Mouse (Mus musculus) liver (tissue): Measurements from ENCODE around the gene Ccz1.

Source experiments
- DNase-seq: peaks from one replicate; pipeline ENCODE4 v3.0.0-alpha.2; 2020; ENCODE audit warnings: mixed read lengths

The Ccz1 gene

DNA sequence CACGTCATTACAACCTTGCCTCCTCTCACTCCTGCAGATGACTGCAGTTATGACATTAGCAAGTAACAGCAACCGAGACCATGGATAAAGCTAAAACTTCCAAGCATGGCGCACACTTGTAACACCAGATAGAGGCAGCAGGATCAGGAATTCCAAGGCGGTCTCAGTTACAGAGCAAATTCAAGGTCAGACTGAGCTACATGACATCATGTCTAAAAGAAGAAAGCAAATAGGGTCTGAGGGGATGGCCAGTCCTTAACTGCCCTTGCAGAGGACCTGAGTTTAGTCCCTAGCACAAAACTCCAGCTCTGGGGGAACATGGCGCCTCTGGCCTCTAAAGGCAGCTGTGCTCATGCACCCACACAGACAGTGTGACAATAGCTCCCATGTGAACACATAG is 20.8 kb downstream of the Ccz1 start:
- no peak for DNase-seq

DNA sequence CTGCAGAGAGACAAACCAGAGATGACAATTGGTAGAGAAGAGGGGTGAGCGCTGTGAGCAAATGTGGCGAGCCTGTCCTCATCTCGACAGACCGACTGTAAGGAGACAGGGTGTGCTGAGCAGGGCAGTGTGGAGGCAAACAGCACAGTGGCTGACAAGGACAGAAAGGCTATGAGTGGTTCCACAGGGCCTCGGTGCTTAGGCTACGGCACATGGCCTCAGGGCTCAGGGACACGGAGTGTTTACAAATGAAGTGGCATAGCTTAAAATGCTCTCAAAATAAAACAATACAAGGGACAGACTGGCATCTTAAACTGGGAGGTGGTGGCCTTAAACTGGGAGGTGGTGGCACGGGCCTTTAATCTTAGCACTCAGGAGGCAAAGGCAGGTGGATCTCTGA is 21.4 kb downstream of the Ccz1 start:
- DNase-seq, result no peak

DNA sequence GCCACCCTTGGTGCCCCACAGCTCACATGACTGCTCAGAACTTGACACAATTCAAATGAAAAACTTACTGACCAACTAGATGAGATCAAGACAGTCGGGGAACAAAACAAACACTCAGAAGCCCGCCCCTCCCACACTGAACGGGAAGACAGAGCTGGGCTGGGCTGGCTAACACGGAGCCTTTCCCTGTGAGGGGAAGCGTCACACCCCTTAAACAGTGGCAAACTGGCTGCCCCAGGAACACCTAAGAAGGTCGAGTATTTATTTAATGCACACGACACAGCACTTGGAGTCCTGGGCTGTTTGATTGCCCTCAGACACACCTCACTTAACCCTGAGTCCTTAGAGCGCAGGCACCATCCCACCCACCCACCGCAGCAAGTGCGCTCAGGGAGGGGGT is 22.0 kb downstream of the Ccz1 start:
- DNase-seq, result no peak

DNA sequence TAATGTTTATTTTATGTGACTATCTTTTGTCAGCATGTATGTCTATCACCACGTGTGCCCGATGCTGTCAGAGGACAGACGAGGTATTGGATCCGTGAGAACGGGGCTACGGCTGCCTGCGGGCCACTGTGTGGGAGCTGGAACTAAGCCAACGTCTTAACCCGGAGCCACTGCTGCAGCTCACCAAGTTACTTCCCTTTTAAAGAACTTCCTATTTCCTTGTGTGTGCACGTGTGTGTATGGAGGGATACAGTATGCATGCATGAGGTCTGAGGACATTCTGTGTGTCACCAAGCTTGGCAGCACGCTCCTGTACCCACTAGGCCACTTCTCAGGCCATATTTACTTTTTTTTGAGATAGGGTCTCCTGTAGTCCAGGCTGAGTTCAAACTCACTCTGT is 24.6 kb downstream of the Ccz1 start:
- DNase-seq, result no peak

DNA sequence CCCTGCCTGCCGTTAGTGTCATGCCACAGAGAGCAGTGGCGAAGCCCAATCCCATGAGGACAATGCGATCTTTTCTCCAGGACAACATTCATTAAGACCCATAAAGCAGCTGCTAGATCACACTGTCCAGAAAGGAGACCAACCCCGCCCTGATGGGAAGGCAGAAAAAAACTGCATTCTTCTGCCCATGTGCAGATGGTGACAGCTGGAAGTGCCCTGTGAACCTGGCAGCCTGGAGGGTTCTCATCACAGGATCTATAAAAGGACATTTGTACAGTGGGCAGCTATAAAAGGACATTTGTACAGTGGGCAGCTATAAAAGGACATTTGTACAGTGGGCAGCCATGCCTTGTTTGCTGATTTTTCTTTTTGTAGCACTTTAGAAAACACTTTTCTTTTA is 25.6 kb downstream of the Ccz1 start:
- DNase-seq, result no peak

DNA sequence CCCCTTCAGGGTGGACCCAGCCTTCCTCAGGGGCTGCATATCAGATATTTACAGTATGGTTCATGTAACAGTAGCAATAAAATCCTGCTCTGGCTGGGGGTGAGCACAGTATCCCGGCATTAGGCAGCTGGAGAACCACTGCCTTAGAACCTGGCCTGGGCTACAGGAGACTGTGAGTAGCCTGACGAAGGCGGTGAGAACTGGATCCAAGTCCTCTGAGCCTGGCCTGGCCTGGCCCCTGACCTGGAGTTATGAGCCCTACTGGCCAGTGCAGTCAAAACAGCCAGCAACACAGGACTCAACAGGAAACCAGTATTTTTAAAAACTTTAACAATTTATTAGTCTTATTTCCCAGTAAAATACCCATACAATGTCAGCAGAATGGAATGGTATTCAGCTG is 27.1 kb downstream of the Ccz1 start:
- DNase-seq, result no peak

- no peak for DNase-seq
Measured at GRCm38 (mm10) chr5:143985381-143985780, 29.3 kb downstream of the Ccz1 start.

DNA sequence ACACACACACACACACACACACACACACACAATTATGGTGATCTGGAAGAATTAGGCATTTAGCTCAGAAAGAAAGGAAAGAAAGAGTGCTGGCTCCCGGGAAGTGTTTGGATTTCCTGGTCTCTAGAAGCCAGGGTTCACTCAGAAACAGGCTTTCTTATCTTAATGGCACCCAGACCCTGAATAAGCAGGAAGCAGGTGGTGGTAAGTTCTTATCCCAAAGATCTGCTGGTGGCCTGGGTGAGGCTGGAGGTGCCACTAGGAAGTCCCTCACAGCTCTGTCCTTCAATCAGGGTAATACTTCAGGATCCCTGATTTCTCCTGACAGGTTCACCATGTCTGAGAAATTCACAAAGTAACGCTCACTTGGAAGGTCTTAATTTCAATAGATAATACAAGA is 32.3 kb downstream of the Ccz1 start:
- DNase-seq, result no peak

GRCm38 (mm10) chr5:143980858-143981257 is 33.8 kb downstream of the Ccz1 start:
- no peak for DNase-seq

GRCm38 (mm10) chr5:143976726-143977431 is 37.8 kb downstream of the Ccz1 start:
- peak; percentile 88 for DNase-seq

GRCm38 (mm10) chr5:143976232-143976631 is 38.4 kb downstream of the Ccz1 start:
- no peak for DNase-seq

GRCm38 (mm10) chr5:143975631-143975933 is 39.1 kb downstream of the Ccz1 start:
- no peak for DNase-seq

GRCm38 (mm10) chr5:143974931-143975630 is 39.6 kb downstream of the Ccz1 start:
- DNase-seq, result peak; percentile 86

DNA sequence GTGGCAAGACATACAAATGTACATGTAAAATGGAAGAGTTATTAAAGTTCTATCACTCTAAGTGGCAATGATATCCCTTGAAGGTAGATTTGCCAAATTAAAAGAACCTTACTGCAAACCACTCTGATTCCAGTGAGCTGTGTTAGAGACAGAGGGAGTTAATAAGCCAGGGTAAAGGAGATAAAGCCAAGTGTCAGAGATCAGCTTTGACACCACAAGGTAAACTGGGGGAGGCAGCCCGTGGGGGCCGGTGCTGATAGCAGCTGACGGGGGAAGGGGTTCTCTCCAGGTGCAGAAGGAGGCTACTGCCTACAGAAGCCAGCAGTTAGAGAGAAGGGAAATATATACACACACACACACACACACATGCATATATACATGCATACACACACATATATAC is 42.0 kb downstream of the Ccz1 start:
- DNase-seq, result no peak

GRCm38 (mm10) chr5:143966671-143967070 is 48.0 kb downstream of the Ccz1 start:
- no peak for DNase-seq

DNA sequence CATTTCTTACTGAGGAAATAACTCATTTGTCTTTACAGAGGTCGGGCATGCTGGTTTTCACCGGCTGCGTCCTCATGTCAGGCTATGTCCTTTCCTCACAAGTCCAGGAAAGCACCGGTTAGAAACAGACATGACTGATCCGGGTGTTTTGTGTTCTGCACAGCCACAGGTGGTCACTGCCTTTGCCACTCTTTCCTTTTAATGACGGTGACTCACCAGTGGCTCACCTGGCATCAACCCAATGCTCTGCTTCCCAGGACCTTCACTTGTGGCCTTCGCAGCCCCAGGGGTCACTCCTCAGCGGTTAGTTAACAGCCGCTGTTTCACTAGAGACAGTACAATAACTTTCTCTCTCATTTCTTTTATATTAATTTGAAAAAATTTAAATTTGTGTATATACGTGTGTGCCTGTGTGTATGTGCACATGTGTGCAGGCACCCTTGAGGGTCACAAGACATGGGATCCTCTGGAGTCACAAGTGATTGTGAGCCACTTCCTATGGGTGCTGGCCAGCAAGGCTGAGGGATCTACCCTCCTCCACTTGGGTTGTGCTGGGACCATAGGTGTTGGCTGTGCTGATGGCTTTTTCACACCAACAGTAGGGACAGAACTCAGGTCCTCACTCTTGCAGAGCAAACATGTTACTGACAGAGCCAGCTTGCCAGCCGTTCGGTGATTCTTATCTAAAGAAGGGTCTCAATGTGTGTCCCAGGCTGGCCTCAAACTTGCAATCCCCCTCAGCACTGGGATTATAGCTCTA is 48.9 kb downstream of the Ccz1 start:
- no peak for DNase-seq

DNA sequence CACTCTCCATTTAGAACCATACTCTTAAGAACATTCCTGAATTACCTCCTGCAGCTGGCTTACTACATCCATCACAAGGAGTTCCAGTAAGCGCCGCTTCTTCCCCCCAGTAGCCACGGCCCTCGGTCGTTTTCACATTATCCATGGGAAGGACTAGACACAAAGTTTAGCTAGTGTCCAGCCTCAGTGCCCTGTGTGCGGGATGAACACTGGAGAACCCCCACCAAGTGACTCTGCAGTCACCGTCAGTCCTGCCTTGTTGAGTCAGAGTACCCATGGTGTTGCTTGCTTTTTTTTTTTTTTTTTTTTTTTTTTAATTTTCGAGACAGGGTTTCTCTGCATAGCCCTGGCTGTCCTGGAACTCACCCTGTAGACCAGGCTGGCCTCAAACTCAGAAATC is 53.5 kb downstream of the Ccz1 start:
- no peak for DNase-seq

- no peak for DNase-seq
Measured at GRCm38 (mm10) chr5:143959551-143959950, 55.1 kb downstream of the Ccz1 start.

DNA sequence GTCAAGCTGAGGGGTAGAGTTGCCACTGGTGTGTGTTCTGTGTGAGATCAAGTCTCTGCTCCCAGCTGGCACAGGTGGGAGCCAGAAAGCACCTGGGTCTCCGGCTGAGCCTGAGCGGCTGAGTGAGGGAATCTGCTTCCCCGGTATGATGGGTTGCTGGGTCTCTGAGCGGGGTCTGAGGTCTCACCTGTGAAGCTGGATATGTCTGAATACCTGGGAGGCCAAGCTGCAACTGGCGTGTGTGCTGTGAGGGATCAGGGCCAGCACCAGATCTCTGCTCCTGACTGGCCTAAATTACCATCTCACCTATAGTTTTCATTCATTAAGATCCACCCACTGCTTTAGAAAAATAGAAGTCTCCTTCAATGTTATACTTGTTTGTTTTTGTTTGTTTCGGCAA is 57.6 kb downstream of the Ccz1 start:
- no peak for DNase-seq

DNA sequence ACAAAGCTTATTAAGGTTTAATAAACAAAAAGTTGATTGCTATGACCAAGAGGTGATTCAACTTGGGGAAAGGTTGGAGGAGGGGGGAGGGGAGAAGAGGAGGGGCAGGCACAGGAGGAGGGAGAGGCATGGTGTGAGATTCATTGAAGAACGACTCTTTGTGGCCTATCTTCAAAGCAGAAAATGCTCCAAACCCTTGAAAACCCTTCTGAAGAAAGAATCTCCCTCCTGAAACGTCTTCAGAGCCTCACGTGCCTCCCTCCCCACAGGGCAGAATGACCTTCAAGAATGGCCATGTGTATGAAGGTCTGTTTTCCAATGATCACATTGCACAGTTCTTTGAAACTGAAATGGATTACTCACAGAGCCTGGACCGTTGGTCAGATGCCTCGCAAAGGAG is 64.7 kb downstream of the Ccz1 start:
- DNase-seq, result no peak

DNA sequence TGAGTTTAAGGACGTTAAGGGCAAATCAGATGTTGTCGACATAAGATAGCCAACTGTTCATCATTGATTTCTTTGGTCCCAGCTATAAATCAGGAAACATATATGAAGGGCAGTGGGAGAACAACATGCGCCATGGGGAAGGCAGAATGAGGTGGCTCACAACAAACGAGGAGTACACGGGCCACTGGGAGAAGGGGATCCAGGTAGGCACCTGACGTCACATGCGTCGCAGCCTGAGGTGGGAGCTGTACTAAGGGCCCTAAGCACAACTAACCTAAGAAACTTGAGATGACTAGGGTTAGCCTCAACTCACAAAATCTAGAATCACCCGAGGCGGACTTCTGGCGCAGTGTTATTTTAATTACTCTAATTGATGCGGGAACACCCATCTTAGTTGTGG is 66.3 kb downstream of the Ccz1 start:
- no peak for DNase-seq

DNA sequence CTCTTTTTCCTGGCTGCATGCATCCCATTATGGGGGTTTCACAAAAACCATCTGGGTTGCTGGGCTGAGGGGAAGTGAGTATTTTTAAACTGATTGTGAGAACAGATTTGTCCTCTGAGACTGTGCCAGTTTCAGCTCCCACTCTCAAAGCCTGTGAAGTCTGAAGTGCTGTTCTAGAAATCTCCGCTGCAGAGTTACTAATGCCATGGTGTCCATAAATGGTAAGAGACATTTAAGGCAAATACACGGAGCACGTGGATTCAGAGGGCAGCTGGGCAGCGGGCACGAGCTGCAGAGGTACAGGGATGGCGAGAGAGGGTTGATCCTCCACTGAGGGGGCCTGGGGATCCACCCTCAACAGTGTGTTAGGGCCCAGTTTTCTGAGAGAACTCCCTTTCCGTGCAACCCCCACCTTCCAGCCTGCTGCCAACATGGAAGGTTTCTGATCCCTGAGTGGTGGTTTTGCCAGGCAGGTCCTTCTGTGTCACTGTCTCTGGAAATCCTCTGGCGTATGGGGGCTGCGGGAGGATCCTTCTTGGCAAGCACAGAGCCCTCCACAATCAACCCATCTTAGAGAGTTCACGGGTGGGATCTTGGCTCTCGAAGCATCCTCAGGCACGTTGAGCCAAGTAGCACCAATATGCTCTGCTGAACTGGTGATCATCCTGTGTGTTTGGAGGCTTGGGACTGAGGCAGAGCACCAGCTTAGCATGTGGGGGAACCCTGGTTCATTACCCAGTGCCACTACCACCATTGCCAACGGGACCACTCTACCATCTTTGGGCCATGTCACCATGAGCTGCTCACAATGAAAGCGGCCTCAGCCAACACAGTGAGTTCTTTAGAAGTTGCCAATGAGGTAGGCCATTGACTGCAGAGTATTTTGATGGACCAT is 71.2 kb downstream of the Ccz1 start:
- no peak for DNase-seq

DNA sequence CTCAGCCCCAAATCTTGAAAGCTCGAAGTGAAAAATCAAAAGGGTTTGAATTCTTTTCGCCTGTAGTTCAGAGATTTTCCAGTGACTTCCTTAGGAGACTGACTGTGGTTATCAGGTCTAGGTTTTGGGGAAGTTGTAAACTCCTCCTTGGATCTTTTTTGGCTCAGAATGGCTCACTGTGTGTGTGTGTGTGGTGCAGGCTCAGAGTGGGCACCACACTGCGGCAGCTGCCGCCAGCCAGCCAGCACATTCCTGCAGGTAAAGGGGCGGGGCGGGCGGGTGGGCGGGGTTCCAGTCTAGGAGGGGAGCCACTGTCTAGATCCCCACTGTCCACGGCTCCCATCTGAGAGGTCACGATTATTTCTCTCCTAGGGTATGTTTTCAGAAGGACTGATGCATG is 73.1 kb downstream of the Ccz1 start:
- DNase-seq, result no peak
